Mouse (Mus musculus): ENCODE results near the gene Espn. TPM values are rescaled to one million over a fixed set of nuclear protein-coding genes. Genes with fewer than 3 reads are reported as not detected.

The Espn gene
- total RNA-seq, 2 experiments from 2014 or later: 0.57 to 0.94 TPM

DNA sequence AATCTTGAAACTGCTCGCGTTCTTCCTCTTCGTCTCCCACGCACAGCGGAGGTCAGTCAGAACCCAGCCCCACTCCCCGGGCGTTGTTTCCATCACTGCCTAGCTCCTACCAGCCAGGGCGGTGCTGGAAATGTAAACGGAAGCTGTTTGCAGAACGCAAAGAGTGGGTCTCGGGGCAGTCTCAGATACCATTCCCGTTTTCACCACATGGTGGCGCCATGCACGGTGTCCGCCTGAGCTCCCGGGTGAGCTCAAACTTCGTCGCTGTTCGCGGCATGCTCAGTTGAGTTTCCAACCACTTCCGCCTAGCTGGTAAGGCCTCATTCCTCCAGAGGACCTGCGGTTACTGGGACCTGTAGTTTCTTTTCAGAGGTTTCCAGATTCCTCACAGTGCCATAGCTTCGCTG is 1.6 kb upstream of the Espn start:
- DNase-seq (ENCODE audit: low spot score in 2 of 2): peak; percentile 73 to 76

DNA sequence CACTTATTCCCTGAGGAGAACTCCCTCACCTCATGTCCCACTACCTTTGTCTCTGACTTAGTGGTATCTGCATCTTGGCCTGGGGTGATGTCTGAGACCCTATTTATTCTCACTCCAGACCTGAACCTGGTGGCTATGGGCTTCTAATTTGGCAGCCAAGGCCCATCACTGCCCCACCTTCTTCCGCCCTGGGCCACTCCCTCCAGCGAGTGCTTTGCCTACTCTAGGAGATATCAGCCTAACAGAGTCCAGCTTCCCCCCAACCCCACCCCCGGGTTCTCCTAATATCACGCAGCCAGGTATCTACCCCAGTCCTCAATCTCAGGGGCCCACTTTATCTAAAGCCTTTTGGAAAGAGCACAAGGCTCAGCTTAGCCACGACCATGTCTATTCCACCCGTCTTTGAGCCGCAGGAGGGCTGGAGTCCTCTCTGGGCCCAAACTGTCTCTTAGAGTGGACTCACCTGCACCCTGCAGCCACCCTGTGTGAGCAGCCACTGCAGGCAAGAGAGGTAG is 663 bp downstream of the Espn start:
- DNase-seq (ENCODE audit: low spot score in 2 of 2): no peak

DNA sequence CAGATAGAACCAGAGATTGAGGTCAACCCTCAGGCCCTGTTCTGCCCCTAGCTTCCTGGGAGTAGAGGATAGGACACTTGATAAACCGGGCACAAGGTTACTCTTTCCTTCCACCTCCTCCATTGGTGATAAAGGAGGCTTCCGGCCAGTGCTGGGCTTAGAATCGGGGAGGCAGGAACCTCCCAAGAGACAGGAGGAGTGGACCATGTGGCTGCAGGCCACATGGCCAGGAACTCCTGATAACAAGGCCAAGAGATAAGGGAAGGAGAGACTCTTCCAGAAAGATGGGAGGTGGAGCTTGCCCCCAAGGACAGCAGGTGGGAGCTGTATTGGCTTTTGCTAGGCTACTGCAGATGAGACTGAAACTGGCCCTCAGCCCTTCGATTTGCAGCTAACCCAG is 1.6 kb downstream of the Espn start:
- no peak for DNase-seq (ENCODE audit: low spot score in 2 of 2)

DNA sequence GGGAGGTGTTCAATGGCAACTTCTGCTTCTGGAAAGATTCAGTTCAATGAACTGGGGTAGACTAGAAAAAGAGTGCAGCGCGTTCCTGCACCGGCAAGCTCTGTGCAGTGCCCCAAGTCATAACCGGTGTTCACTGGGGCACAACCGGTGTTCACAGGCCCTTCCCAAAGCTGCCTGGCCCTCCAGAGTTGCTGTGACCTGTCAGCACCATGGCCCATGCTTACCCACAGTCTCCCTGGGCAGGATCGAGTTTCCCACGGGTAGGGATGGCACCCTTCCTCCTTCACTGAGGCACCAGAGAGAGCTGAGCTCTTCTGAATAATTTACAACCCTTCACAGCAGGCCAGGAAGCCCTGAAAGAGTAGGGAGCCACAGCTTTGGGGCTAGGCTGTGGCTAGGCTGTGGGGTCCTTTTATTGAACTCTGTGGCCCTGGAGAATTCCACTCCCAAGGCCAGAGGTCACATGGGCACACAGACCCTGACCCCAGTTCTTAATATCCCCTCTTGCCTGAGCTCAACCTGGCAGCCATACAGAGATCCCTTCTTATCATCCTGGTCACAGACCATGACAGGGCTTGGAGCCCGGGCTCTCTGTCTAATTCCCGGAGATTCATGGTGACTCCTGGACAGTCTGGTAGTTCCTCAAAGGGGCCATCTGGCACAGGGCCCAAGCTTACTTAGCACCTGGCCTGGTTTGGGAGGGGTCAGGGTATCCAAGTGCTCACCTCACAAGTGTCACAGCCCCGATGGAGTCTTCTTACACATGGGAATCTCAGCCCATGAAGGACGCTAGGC is 5.9 kb downstream of the Espn start:
- DNase-seq (ENCODE audit: low spot score in 2 of 2): no peak

DNA sequence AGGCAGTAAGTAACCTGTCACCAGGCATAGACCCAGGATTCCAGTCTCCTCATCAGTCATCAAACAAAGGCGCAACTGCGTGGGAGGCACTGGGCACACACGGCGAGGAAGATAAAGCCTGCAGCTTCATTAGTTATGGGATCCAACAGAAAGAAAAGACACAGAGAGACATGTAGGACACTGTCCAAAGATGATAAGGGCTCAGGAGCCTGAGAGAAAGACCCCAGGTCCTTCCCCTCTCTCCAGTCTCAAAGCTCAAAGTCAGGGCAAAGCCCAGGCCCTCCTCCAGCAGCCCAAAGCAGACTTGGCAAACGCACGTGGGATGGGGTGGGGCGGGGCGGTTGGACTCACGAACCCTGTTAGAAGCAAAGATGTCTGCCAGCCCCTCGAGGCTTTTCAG is 6.7 kb downstream of the Espn start:
- DNase-seq (ENCODE audit: low spot score in 2 of 2): no peak

DNA sequence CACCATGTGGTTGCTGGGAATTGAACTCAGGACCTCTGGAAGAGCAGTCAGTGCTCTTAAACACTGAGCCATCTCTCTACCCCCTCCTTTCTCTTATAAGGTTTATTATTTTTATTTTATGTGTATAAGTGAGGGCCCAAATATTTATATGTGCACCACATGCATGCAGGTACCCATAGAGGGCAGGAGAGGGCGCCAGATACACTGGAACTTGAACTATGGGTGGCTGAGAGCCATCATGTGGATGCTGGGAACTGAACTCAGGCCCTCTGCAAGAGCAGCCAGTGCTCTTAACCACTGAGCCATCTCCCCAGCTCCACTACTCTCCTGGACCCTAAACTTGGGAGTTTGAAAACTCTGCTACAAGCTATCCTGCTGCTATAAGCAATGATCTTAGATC is 8.5 kb downstream of the Espn start:
- DNase-seq (ENCODE audit: low spot score in 2 of 2): no peak

DNA sequence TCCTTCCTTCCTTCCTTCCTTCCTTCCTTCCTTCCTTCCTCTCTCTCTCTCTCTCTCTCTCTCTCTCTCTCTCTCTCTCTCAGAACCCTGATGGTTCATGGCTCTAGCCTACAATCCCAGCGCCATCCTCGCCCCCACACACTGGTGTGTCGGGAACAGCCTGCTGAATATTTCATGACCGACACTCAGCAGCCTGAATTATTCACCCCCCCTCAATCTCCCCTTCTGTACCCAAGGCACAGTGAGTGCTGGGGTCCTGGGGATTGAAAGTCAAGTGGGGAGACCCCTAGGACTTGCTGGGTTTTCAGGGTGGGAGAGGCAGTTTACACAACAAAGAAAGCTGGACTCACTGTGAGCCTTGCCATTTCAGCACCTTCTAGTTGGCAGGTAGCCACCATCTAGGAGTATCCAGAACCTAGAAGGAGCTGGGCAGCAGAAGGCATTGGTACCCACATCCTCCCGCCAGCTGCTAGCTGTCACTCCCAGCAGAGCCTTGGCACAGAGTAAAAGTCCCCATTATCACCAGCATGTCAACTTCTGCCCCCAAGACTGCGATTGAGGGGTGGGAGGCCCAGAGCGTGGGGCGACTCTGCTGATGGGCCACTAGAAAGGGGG is 10.5 kb downstream of the Espn start:
- no peak for DNase-seq (ENCODE audit: low spot score in 2 of 2)

DNA sequence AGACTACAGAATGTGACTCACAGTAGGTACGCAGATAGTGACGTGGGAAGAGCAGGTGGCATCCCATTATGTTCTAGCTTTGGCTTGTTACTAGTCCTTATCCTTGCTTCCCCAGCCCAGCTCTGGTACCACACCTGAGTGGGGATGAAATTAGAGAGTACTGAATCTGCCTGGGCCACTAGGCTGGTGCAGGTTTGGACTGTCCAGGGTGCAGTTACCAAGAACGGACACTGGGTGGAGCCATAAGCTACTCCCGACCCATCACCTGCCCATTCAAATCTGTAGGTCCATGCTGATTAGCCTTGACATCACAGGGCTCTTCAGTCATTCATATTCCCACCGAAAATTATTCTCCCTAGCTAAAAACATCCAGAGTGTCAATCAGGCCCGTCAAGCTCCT is 11.7 kb downstream of the Espn start:
- DNase-seq (ENCODE audit: low spot score in 2 of 2): peak in 1 of 2 experiments; percentile 51

DNA sequence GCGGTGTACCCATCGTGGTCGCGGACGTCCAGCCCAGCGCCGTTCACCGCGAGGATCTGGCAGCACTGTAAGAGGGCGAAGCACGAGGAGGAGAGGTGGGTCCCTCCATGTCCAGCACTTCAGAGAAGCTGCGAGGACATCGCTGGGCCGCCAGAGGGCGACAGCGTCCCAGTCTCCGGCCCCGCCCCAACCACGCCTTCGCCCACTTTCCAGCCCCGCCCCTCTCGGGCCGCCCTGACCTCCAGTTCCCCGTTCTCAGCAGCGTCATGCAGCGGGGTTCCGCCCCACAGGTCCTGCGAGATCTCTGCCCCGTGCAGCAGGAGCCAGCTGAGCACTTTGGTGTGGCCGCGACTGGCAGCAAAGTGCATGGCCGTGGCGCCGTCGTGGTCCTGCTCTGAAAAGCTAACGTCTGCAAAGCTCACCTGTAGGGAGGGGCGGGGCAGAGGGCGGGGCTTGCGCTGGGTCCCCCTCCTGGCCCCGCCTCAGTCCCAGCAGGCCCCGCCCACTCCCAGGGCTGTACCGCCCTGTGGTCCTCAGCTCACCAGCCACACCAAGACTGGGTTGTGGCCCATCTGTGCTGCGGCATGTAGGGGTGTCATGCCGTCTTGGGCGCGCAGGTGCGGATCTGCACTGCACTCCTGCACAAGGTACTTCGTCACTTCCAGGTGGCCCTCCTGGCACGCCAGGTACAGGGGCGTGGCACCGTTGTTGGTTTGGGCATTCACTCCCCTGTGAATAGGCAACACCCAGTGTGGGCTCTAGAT is 13.5 kb downstream of the Espn start:
- DNase-seq (ENCODE audit: low spot score in 2 of 2): peak; percentile 73 to 74

DNA sequence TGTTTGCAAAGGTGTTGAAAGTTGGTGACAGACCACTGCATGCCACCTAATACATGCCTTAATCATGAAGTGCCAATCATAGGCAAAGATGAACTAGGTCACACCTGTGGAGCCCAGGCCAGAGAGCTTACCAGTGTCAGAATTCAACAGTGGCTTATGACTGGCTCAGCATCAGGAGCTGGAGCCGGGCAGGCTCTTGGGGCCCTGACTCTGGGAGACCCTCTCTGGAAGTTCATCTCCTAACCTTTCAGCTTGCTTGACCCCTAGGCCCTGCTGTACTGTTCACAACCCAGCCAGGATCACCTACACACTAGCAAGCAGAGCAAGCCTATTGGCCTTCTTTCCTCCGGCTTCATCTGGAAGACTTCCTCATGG is 15.3 kb downstream of the Espn start:
- no peak for DNase-seq (ENCODE audit: low spot score in 2 of 2)

DNA sequence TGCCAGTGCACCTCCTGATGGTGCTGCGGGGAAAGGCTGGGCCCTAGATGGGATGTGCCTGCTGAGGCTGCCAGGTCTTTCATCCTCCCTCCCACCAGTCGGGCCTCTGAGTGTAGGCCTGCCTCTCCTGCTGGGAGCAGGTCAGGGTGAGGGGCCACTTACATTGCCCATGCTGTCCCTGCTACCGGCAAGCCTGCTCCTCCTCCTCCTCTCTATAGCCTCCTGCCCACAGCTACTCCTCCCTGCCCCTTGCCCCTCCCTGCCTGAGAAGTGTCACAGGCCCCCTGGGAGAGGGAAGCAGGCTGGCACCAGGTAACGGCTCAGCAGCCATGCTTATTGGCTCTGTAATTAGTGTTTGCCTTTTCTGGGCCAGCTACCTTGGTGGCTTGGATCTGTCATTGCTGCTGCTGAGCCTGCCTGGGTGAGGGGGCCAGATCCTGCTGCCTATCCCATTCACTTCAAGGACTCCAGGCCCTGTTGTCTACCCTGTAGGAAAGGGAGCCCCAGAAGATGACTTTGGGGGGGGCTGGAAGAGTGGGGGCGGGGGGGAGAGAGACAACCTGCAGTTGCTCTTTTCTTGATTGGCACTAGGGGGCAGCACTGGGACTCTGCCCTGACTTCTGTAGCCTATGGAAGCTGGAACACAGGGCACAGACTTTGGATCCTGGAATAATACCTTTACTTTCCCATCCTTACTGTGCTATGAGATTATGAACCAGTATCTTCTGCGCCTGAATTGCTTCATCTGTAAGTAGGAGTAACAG is 15.9 kb downstream of the Espn start:
- no peak for DNase-seq (ENCODE audit: low spot score in 2 of 2)

DNA sequence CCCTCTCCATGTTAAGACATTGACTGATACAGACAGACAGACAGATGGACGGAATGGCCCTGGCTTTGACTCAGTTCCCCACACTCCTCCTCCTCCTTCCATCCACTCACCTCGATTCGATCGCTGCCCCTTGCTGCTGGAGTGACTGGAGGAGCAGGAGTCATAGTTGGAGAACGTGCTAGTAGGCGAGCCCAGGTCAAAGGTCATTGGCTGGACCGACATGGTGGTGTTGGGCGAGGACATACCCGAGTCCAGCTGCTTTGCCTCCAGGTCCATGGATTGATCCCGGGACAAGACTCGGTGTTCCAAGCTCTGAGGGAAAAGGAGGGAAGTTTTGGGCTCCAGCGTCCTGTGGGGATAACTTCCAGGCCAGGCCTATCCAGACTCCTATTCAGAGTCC is 16.8 kb downstream of the Espn start:
- no peak for DNase-seq (ENCODE audit: low spot score in 2 of 2)

DNA sequence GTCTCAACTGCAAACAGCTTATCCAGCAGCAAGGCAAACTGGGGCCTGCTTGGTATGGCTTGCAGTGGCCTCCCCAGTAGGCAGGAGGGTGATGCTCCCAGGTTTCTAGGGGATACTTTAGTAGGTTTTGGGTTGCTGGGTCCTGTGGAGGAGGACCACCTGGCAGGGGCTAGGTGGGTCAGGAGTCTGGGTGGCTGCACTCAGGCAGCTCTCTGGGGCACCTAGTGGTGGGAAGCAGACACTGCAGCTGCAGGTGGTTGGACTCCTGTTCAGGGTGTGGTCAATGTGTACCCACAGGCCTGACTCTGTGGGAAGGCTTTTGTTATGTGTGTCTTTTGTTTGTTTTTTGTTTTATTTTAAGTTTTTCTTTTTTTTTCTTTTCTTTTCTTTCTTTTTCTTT is 17.7 kb downstream of the Espn start:
- no peak for DNase-seq (ENCODE audit: low spot score in 2 of 2)

DNA sequence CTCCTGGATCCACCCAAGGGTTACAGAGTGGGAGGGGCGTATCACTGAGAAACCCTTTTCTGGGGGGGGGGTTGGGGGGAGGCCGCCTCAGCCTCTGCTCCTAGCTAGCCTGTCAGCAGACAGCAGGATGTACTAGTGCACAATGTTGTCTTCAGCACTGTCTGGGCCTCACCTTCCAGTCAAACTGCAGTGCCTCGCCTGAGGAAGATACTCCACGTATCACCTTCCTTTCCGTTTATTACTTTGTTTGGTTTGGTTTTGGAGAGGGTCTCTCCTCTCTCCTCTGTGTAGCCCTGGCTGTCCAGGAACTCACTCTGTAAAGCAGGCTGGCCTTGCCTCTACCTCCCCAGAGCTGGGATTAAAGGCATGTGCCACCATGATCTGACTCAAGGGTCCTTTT is 19.0 kb downstream of the Espn start:
- no peak for DNase-seq (ENCODE audit: low spot score in 2 of 2)

DNA sequence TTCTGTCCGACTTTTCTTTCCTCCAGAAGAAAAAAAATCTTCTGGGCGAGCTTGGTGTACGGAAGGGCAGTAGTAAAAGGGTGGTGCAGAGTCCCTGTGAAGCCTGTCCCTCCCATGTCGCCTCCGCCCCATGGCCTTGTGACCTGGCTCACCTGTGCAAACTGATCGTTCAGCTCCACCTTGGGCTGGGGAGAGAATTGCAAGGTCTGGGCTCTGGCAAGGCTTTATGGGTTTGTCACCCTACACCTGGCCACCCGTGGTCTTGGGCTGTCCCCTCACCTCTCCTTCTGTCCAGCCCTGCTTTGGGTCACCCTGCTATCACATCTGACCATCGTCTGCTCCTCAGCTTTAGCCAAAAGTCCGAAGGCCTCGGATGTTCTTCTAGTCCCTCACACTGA is 19.4 kb downstream of the Espn start:
- no peak for DNase-seq (ENCODE audit: low spot score in 2 of 2)

DNA sequence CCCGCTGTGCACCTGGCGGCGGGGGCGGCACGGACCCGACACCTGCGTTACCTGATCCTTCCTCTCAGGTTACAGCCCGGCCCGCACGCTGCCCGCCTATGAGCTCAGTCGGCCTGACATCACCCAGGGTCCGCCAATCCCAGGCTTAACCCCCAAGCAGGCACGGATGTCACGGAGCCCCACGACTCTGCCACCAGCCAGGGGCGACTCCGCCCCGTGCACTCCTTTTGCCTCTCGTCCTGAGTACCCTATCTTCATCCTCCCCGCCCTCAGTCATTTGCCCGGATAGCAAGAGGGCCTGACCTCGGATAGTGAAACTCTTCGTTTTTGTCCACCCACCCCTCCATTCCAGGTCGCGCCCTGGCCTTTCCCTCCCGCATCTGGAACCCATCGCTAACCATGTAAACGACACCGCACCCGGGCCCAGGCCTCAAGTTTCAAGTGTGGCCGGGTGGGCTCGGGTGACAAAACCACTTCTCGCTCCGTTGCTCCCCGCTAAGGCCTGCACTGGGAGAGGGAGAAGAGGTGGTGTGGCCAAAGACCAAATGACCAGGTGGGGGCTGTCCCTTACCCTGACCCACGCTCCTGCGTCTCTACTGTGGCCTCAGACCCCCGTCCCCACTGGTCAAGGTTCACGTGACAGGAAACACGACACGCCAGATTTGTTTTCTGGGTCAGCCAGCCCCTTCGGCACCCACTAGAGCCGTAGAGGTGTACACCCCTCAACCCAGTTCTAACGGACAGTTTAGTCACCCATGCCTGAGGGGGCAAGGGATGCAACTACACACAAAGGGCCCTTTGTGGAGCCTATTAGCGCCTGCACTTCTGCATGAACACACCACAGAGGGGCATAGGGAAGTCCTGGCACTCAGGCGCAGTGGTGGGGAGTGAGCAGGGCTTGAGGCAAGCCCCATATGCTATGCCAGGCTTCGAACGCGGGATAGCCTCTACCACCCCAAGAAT is 20.1 kb downstream of the Espn start:
- DNase-seq (ENCODE audit: low spot score in 2 of 2): no peak

DNA sequence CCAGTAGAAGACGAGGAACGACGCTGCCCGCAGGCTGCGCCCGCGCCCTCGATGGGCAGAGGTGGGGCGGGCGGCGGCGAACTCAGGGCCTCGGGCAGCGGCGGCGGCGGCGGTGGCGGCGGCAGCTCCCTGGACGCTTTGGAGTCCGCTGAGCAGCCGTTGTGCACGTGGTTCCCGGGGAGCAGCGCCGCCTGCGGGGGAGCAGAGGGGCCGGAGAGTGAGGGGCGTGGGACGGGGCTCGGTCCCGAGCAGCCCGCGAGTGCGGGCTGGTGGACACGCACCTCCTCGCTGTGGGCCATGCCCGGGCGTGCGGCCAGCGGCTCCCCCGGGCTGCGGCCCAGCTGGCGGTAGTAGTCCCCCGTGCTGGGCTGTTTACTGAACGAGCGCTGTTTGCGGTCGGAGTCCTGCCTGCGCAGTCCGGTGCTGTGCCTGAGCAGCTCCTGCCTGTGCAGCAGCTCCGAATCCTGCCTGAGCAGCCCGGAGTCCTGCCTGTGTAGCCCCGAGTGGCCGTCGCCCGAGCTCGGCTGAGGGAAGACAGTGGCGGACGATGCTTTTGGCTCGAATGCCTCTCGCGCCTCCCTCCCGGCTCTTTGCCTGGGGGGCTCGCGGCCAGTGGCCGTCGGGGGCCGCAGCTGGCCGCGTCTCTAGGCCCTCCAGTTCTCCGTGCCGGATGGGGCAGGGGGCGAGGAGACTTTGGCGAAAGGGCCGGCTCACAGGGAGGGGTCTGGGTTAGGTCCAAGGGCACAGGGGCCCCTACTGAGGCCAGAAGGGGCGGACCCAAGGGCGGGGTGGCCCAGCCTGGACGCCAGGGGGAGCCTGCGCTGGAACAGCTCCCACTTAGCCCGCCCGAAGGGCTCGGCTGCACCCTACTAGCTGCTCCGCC is 21.2 kb downstream of the Espn start:
- DNase-seq (ENCODE audit: low spot score in 2 of 2): peak in 1 of 2 experiments; percentile 67

DNA sequence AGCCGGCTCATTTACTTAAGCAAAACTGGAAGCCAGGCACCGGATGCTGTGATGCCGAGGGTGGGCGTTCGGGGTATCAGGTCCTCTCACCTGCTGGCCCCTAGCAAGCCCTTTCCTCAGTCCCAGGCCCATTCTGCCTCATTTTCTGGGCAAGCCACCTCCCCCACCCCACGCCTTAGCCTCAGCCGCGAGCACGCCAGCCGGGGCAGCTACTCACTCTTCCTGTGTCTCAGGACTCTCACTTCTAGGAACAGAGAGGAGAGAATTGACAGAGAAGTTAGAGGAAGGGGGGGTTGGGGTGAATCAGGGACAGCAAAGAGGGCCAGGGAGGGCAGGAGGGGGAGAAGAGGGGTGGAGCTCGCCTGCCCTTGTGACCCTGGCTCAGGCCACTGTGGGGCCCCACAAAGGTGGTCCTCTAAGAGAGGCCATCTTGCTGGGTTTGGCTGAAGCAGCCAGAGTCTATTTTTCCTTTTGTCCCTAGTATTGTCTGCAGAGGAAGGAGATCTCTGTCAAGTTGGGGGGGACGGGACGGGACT is 22.7 kb downstream of the Espn start:
- DNase-seq (ENCODE audit: low spot score in 2 of 2): no peak

DNA sequence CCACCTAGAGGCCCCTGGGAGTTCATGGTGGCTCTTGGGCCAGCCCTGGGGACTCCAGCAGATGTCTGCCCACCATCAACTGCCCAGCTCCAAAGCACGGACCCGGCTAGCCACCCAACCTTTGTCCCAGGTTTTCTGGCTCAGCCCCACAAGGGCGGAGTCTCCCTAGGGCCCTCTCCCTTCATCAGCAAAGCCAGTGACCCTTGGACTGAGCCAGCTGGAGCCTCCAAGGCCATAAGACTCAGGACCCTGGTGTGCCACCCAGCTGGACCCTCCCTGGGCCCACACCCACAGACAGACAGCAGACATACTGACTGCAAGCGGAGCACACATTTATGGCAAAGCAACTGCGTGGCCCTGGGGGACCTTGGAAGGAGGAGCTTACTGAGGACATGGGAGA is 23.4 kb downstream of the Espn start:
- no peak for DNase-seq (ENCODE audit: low spot score in 2 of 2)

Data from layer of hippocampus, postnatal 14 days (tissue).